ENCODE assay signal across 11 mouse cellular contexts in the genomic region with DNA sequence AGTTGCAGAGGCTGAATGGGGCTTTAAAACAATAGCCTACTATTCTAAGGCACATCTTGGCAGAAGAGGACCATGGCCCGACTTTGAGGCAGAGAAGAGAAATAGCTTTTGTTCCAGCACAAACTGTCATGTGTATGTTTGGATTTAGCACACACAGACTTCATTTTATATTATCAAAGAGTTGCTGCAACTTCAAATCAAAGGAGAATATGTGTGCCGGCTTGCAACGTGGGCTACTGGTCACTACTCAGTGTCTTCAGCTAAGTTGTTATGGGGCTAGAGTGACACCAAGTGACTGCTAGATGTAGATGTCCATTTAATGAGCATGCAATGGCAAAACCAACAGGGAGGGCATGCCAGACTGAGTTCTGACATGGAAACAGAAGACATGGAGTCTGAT. TPM values are rescaled to one million over a fixed set of nuclear protein-coding genes. Genes with fewer than 3 reads are reported as not detected.
A peak's percentile ranks its signal among the peaks of the same experiment; 100 is the strongest.
DNase-seq lines count a peak whose midpoint lies in the region; ATAC-seq and TF ChIP-seq lines count a peak whose summit lies in the region.
"Had no signal": no experiment of that assay in that cellular context is flagged by ENCODE, and none has a peak within 500 bp of the region (broad histone marks: within the 10 kb centered on the region; RNA-seq: fewer than 3 reads in every experiment).

No protein-coding gene starts in this region.

- peak; percentile 67 for TF ChIP-seq CTCF in hindbrain, postnatal 0 days (IDR thresholded peaks at IDR 0.05; ENCODE audit: low read depth)

- no peaks in the 10 kb centered on the region for H3K27me3 ChIP-seq in hindbrain, postnatal 0 days (ENCODE audit: insufficient read depth, low read length)
- H3K27me3 ChIP-seq in hindbrain, embryonic 11.5 days (ENCODE audit: control insufficient read depth, insufficient read depth, low read length), result no peaks in the 10 kb centered on the region
- no peaks in the 10 kb centered on the region for H3K27me3 ChIP-seq in forebrain, embryonic 13.5 days
- H3K27me3 ChIP-seq: heart, embryonic 13.5 days; limb, embryonic 12.5 days; neural tube, embryonic 12.5 days had no signal

- no peaks in the 10 kb centered on the region for H3K9me3 ChIP-seq in hindbrain, postnatal 0 days (ENCODE audit: low read length)
- H3K9me3 ChIP-seq in hindbrain, embryonic 11.5 days (ENCODE audit: control insufficient read depth, low read length), result no peaks in the 10 kb centered on the region
- H3K9me3 ChIP-seq in forebrain, embryonic 13.5 days (replicated peaks), result no peaks in the 10 kb centered on the region
- H3K9me3 ChIP-seq: heart, embryonic 13.5 days; limb, embryonic 12.5 days; neural tube, embryonic 12.5 days had no signal

- 0 out of 2 replicates have a peak, but pooled peaks cover 3% of the 10 kb centered on the region for H3K36me3 ChIP-seq in hindbrain, postnatal 0 days (ENCODE audit: insufficient read depth, low read length)
- H3K36me3 ChIP-seq in hindbrain, embryonic 11.5 days (ENCODE audit: control insufficient read depth, insufficient read depth, low read length), result no peaks in the 10 kb centered on the region
- peaks cover 18% of the 10 kb centered on the region for H3K36me3 ChIP-seq in forebrain, embryonic 13.5 days (ENCODE audit: poor library complexity, severe bottlenecking)
- H3K36me3 ChIP-seq: heart, embryonic 13.5 days had no signal

- no peak overlapping the region for H3K9ac ChIP-seq in hindbrain, postnatal 0 days (replicated peaks; ENCODE audit: low read length)
- no peak overlapping the region for H3K9ac ChIP-seq in hindbrain, embryonic 11.5 days (ENCODE audit: low read depth, low read length)
- no peak overlapping the region for H3K9ac ChIP-seq in forebrain, embryonic 13.5 days
- H3K9ac ChIP-seq: heart, embryonic 13.5 days; limb, embryonic 12.5 days; neural tube, embryonic 12.5 days had no signal

- no peaks in the 10 kb centered on the region for H3K4me1 ChIP-seq in hindbrain, postnatal 0 days (ENCODE audit: insufficient read depth, low read length)
- no peaks in the 10 kb centered on the region for H3K4me1 ChIP-seq in hindbrain, embryonic 11.5 days (replicated peaks; ENCODE audit: control insufficient read depth, insufficient read depth, low read length)
- no peaks in the 10 kb centered on the region for H3K4me1 ChIP-seq in forebrain, embryonic 13.5 days
- H3K4me1 ChIP-seq: heart, embryonic 13.5 days; limb, embryonic 12.5 days; neural tube, embryonic 12.5 days had no signal

- 24% methylated on average over 3 of the region's 3 CpGs for WGBS in hindbrain, postnatal 0 days
- 61% methylated on average over 3 of the region's 3 CpGs for WGBS in hindbrain, embryonic 11.5 days
- 52% methylated on average over 3 of the region's 3 CpGs for WGBS in forebrain, embryonic 13.5 days

- no peak overlapping the region for H3K4me2 ChIP-seq in hindbrain, postnatal 0 days (ENCODE audit: low read depth, low read length)
- no peak overlapping the region for H3K4me2 ChIP-seq in hindbrain, embryonic 11.5 days (replicated peaks; ENCODE audit: low read depth, low read length)
- no peak overlapping the region for H3K4me2 ChIP-seq in forebrain, embryonic 13.5 days
- H3K4me2 ChIP-seq: heart, embryonic 13.5 days; limb, embryonic 12.5 days; neural tube, embryonic 12.5 days had no signal

- DNase-seq in hindbrain, postnatal 0 days (ENCODE audit: low spot score), result peak; percentile 63
- DNase-seq in hindbrain, embryonic 11.5 days (ENCODE audit: low spot score), result no peak
- DNase-seq in right cerebral cortex, adult 18-20 months, result peak; percentile 25
- no peak for DNase-seq in right cerebral cortex, postnatal 36 days (ENCODE audit: low spot score in 2 of 2)
- peak; percentile 27 for DNase-seq in kidney, postnatal 10 days
- DNase-seq in spleen, postnatal 4 days (ENCODE audit: low spot score in 2 of 2), result no peak
- no peak for DNase-seq in thymus, postnatal 25 days

- peak; percentile 76; the same call in 1 of the 2 replicates for ATAC-seq in hindbrain, postnatal 0 days
- ATAC-seq in hindbrain, embryonic 11.5 days (ENCODE audit: low FRiP score), result no peak
- no peak for ATAC-seq in forebrain, embryonic 13.5 days

- no peak overlapping the region for H3K4me3 ChIP-seq in hindbrain, postnatal 0 days (ENCODE audit: low read length)
- H3K4me3 ChIP-seq in hindbrain, embryonic 11.5 days (ENCODE audit: low read depth, low read length), result no peak overlapping the region
- no peak overlapping the region for H3K4me3 ChIP-seq in forebrain, embryonic 13.5 days
- H3K4me3 ChIP-seq: heart, embryonic 13.5 days; limb, embryonic 12.5 days; neural tube, embryonic 12.5 days had no signal

- no peak overlapping the region for H3K27ac ChIP-seq in hindbrain, postnatal 0 days
- no peak overlapping the region for H3K27ac ChIP-seq in hindbrain, embryonic 11.5 days (ENCODE audit: low read depth, low read length)
- H3K27ac ChIP-seq in forebrain, embryonic 13.5 days, result no peak overlapping the region
- H3K27ac ChIP-seq: heart, embryonic 13.5 days; limb, embryonic 12.5 days; neural tube, embryonic 12.5 days had no signal

RNA-seq across cellular contexts. Expression of a gene that starts 46.1 kb away (rescaled TPM):
- total RNA-seq in hindbrain, postnatal 0 days (2014; rRNA removed), result 1.4 and 1.8 TPM in 2 replicates
- 3.5 and 3.8 TPM in 2 replicates for polyA plus RNA-seq in hindbrain, postnatal 0 days (2015; fragmentation: Nextera tagmentation; extraction: Ambion mirVana)
- polyA plus RNA-seq in hindbrain, embryonic 11.5 days (2014; fragmentation: Nextera tagmentation; extraction: Ambion mirVana), result 18.2 and 23.3 TPM in 2 replicates
- 12.1 and 13.5 TPM in 2 replicates for polyA plus RNA-seq in forebrain, embryonic 13.5 days (2015; fragmentation: Nextera tagmentation; extraction: Ambion mirVana)

RNA-seq across cellular contexts. Expression of a gene that starts 46.3 kb away (rescaled TPM):
- total RNA-seq in hindbrain, postnatal 0 days (2014; rRNA removed), result 19.2 and 23.2 TPM in 2 replicates
- polyA plus RNA-seq in hindbrain, postnatal 0 days (2015; fragmentation: Nextera tagmentation; extraction: Ambion mirVana), result 13.3 and 14.3 TPM in 2 replicates
- 19.8 and 26.3 TPM in 2 replicates for polyA plus RNA-seq in hindbrain, embryonic 11.5 days (2014; fragmentation: Nextera tagmentation; extraction: Ambion mirVana)
- 14.6 and 15.6 TPM in 2 replicates for polyA plus RNA-seq in forebrain, embryonic 13.5 days (2015; fragmentation: Nextera tagmentation; extraction: Ambion mirVana)

Comparison
In these comparisons a context has a peak if more than half of its experiments do, and no peak if none do; other contexts are left out.
1. DNase-seq: peak in hindbrain, postnatal 0 days (single experiment), right cerebral cortex, adult 18-20 months (single experiment) and kidney, postnatal 10 days (single experiment); none in hindbrain, embryonic 11.5 days (single experiment), right cerebral cortex, postnatal 36 days (0 of 2), spleen, postnatal 4 days (0 of 2) and thymus, postnatal 25 days (single experiment).